Mouse (Mus musculus): ENCODE results near the gene Selenos.
"Not testable (repeated sequence)": the region's sequence is repeated elsewhere in the genome, so short reads cannot be mapped to it uniquely, and the experiment has no call there.

Selenos gene

DNA sequence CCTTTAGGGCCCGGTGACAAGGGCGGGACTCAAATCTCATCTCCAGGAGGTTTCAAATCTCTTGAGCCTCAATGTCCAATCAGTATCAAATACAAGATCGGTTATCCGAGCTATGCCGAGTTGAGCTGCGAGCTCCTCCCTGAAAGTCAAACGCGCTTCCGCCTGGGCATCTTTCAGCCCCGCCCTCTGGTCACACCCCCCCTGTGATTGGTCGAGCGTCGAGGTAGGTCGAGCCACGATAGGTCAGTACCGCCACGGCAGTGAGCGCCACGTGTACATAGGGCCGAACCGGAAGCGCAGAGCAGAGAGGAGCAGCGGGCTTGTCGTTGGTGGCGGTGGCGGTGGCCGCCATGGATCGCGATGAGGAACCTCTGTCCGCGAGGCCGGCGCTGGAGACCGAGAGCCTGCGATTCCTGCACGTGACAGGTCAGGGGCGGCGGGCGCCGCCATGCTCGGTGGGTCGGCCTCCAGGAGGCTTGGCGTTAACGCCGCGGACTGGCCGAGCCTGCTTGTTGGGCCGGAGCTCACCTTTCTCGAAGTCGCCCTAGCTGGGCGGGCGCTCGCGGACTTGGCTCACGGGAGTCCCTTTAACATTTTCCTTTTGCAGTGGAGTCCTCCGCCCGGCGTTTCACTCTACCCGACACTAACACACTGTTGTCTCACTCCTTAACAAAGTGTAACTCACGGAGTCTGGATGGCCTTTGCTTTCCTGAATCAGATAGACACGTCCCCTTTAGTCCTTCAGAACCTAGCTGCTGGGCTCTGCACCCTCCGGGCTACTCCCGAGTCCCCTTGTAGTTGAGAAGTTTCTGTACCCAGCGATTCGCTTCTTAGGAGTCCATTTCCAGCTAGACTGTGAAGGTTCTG lies at the start of gene Selenos:
TSS of gene Selenos (plus strand) at position 286 of the 867 bp plus-strand sequence.
- DNase-seq (ENCODE audit: low spot score in 2 of 2): peak; percentile 96 to 97

- no peak for DNase-seq (ENCODE audit: low spot score in 2 of 2)
These were observed 42.6 kb upstream of the Selenos start for GRCm38 (mm10) chr7:66036809-66037208.

- DNase-seq (ENCODE audit: low spot score in 2 of 2): no peak
These were observed 41.2 kb upstream of the Selenos start for GRCm38 (mm10) chr7:66038261-66038660.

GRCm38 (mm10) chr7:66038730-66039129 lies 40.7 kb upstream of the Selenos start:
- DNase-seq (ENCODE audit: low spot score in 2 of 2): no peak

DNA sequence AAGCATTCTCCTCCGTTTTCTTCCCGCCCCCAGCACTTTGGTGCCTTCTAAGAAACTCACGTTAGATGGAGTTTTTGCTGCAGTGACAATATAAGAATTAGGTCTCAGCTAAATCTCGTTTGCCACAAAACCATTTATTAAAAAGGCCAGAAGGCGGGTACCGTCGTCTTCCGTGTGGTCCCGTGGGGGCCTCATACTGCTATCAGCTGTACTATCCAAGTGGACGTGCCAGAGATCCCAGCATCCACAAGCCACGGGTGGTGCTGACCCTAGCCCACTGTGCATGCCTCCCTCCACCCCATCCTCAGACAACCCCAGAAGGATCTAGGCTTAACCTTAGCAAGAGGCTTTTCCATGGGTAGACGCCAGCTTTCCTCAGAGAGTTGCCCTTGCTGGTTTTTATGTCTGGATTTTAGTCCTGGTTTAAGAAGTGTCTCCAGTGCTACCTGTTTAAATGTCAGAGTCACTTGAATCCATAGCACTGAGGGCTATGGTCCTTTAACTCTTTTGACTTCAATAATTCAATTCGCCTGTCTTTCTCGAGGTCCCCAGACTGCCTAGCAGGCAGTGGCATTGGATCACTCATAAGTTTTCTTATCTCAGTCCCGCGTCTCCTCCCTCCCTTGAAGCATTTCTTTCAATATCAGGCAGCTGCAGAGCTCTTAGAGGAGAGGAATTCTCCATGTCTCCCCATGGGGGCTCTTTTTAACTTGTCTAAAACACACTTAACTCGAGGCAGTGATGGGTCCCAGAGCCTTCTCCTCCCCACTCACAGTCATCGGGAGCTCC lies 39.2 kb upstream of the Selenos start:
- no peak for DNase-seq (ENCODE audit: low spot score in 2 of 2)

DNA sequence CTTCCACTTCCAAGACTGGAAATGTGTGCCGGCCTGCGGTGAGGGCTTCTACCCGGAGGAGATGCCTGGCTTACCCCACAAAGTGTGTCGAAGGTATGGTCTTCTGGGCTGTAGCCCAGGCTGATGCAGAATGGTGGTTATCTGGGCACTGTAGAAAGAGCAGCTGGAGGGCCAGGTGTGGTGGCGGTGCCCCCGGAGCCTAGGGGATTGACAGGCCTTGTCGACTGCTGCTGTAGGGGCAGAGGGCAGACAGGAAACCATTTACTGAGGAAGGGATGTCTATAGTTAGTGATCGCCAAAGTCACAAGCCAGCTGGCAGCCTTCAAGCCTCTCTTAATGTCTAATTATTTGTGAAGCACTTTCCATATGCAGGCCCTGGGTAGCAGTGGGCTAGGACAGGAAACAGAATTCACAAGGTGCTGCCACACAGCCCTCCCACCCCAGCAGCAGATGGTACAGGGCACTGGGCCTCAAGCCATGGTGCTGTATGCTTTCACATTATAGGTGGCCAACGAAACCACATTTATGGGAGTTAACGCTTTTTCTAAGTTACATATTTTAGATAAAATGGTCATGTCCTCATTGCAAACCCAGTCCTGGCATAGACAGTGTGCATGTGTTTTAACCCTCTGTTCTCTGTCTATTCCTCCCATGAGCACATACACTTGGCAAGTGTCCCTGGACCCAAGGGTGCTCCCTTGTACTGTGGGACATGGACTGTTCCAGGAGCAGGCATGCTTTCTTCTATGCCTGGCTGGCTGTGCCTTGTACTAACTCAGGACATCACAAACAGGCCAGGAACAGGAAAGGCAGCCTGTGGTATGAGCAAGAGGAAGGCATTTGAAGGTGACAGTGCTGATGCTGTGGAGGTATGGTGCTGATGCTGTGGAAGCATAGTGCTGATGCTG lies 35.6 kb upstream of the Selenos start, which contains the start of gene Gm45213:
TSS of gene Gm45213 (plus strand) at position 51 of the 908 bp plus-strand sequence.
- DNase-seq (ENCODE audit: low spot score in 2 of 2): no peak

DNA sequence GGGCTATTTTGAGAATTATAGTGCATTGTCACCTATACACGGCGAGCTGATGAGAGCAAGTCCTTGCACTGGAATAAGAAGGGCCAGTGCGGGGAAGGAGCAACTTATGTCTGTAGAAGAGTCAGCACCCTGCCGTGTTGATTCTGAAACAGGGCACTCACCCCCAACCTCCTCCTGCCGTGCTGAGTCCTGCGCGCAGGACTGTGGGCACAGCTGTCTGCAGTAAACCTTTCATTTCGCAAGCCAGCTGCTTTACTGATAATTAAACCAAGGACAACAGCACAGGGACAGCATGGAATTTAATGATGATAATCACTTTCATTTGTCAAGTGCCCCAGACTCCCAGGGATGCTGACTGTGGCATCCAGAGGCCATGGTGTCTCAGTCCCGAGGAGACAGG lies 34.8 kb upstream of the Selenos start:
- no peak for DNase-seq (ENCODE audit: low spot score in 2 of 2)

GRCm38 (mm10) chr7:66046921-66047918 lies 32.2 kb upstream of the Selenos start:
- DNase-seq (ENCODE audit: low spot score in 2 of 2): no peak

- no peak for DNase-seq (ENCODE audit: low spot score in 2 of 2)
These were observed 31.5 kb upstream of the Selenos start for GRCm38 (mm10) chr7:66047975-66048374.

DNA sequence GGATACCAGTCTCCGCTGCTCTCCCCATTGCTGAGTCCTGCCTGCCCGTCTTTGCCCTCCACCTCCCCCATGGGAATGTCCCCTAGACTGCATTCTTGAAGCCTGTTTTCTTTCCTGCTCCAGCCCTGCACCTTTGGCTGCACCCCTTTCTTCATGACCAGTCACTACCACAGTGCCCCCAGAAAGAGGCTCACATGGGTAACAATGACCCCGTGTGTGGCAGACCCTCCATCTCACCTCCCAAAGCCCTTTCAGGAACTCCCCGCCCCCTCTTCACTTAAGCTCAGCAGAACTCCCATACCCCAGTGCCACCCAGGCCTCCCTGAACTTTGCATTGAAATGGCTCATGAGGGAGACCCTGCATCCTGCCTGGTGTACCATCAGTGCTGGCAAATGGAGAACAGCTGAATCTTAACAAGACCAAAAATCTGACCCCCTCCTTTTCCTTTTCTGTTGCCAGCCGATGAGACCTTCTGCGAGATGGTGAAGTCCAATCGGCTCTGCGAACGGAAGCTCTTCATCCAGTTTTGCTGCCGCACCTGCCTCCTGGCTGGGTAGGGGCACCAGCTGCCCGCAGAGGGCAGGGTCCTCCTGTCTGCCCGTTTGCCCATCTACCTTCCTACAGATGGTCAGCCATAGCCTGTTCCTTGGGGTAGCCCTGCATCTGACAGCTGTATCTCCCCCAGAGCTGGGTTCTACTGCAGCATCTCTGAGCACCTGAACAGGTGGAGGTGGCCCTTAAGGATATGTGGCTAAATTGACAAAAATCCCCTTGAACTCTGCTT lies 30.8 kb upstream of the Selenos start:
- DNase-seq (ENCODE audit: low spot score in 2 of 2): no peak

DNA sequence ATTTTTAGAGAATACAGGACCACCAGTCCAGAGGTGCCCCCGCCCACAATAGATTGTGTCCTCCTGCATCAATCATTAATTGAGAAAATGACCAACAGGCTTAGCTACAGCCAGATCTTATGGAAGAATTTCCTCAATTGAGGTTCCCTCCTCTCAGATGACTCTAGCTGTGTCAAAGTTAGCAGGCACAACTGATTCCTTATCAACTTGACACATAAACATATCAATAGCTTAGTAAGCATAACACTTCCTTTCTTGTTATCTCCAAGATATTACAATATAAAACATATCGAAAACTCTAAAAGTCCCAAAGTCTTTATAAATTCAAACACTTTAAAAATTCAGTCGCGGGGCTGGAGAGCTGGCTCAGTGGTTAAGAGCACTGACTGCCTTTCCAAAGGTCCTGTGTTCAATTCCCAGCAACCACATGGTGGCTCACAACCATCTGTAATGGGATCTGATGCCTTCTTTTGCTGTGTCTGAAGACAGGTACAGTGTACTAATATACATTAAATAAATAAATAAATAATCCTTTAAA lies 25.4 kb upstream of the Selenos start:
- no peak for DNase-seq (ENCODE audit: low spot score in 2 of 2)

GRCm38 (mm10) chr7:66055356-66055755 lies 24.1 kb upstream of the Selenos start:
- not testable (repeated sequence) for DNase-seq (ENCODE audit: low spot score in 2 of 2)

- DNase-seq (ENCODE audit: low spot score in 2 of 2): no peak
These were observed 20.7 kb upstream of the Selenos start, which contains the start of gene Snrpa1 for GRCm38 (mm10) chr7:66058703-66059102. Gene Snrpa1, plus strand, starts transcription at chr7:66059003.

GRCm38 (mm10) chr7:66060066-66060956 lies 19.1 kb upstream of the Selenos start:
- DNase-seq (ENCODE audit: low spot score in 2 of 2): peak; percentile 69 to 76

- no peak for DNase-seq (ENCODE audit: low spot score in 2 of 2)
These were observed 18.4 kb upstream of the Selenos start for GRCm38 (mm10) chr7:66061057-66061456.

DNA sequence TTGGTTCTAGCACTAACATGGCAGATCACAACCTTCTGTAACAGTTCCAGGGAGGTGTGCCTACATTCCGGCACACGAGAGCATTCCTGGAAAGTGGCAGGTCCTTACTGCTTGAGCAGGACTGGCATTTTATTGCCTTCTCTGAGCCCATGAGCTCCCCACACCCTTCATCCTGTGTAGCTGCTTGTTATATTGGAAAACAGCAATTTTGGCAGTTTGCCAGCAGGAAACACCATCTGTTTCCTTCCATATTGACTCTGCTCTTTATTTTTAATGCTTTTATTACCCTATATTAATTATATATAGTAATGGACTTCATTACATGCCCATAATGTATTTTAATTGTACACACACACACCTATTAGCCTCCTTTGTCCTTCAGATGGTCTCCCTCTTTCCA lies 3.0 kb upstream of the Selenos start:
- no peak for DNase-seq (ENCODE audit: low spot score in 2 of 2)

DNA sequence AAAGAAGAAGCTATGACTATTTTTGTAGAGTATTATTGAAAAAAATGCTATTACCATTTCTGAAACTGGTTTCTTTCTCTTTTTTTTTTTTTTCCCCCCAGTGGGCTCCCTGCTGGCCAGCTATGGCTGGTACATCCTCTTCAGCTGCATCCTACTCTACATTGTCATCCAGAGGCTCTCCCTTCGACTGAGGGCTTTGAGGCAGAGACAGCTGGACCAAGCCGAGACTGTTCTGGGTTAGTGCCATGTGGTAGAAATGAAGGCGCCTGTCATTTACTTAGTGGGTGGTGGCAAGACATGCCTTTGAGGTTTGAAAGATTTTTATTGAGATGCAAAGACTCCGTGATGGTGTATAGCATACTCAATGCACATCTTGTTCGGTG lies 773 bp downstream of the Selenos start:
- DNase-seq (ENCODE audit: low spot score in 2 of 2): no peak

DNA sequence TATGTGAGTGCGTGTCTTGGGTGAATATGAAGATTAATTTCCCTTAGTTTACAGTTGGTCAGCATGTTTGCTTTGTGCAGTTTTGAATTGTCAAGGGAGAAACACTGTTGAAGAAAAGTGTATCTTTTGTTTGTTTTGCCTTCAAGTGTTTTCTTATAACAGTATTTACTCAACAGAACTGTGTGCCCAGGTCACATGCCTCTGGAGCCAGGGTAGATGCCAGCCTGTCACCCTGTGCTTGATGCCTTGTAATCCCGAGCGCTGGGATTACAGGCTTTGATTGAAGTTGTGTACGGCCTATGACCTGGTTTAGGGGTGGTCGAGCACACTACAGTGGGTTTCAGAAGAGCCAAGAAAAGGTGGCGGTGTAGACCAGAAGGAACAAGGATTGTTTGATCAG lies 4.3 kb downstream of the Selenos start:
- DNase-seq (ENCODE audit: low spot score in 2 of 2): no peak
